Mouse (Mus musculus) retina, postnatal 1 day (tissue): Measurements from ENCODE around the gene Cmtm1.
"Not testable (repeated sequence)": the region's sequence is repeated elsewhere in the genome, so short reads cannot be mapped to it uniquely, and the experiment has no call there.

Experiments
- DNase-seq: peaks from one replicate; pipeline ENCODE4 v3.0.0-alpha.2; 2012

Cmtm1 gene

GRCm38 (mm10) chr8:104313311-104313710 is 3.4 kb upstream of the Cmtm1 start:
- DNase-seq = no peak

GRCm38 (mm10) chr8:104312023-104312422 is 2.1 kb upstream of the Cmtm1 start:
- DNase-seq = not testable (repeated sequence)

GRCm38 (mm10) chr8:104308341-104308740 is 1.6 kb downstream of the Cmtm1 start:
- DNase-seq = not testable (repeated sequence)

- no peak for DNase-seq
These were observed 5.0 kb downstream of the Cmtm1 start for GRCm38 (mm10) chr8:104304962-104305361.

- DNase-seq = not testable (repeated sequence)
These were observed 7.4 kb downstream of the Cmtm1 start for GRCm38 (mm10) chr8:104302536-104302935.

- peak; percentile 81 for DNase-seq
These were observed 8.4 kb downstream of the Cmtm1 start for GRCm38 (mm10) chr8:104301577-104301976.

- no peak for DNase-seq
These were observed 15.5 kb downstream of the Cmtm1 start for GRCm38 (mm10) chr8:104294396-104294795.

- DNase-seq = not testable (repeated sequence)
These were observed 16.9 kb downstream of the Cmtm1 start, which contains the start of gene Cmtm2a for GRCm38 (mm10) chr8:104293081-104293480. Cmtm2a (minus strand) TSS chr8:104293181.

GRCm38 (mm10) chr8:104268937-104269440 is 41.0 kb downstream of the Cmtm1 start:
- DNase-seq = peak; percentile 9

- no peak for DNase-seq
These were observed 41.6 kb downstream of the Cmtm1 start for GRCm38 (mm10) chr8:104268368-104268767.

- not testable (repeated sequence) for DNase-seq
These were observed 45.5 kb downstream of the Cmtm1 start for GRCm38 (mm10) chr8:104264271-104264935.

GRCm38 (mm10) chr8:104261802-104262201 is 48.1 kb downstream of the Cmtm1 start:
- not testable (repeated sequence) for DNase-seq

- DNase-seq = peak; percentile 25
These were observed 56.9 kb downstream of the Cmtm1 start for GRCm38 (mm10) chr8:104253016-104253415.

- DNase-seq = no peak
These were observed 58.5 kb downstream of the Cmtm1 start for GRCm38 (mm10) chr8:104251461-104251860.

- DNase-seq = peak; percentile 93
These were observed 59.2 kb downstream of the Cmtm1 start, which contains the start of gene Cklf for GRCm38 (mm10) chr8:104250439-104251367. Cklf (plus strand) TSS chr8:104250861.

GRCm38 (mm10) chr8:104249442-104249996 is 60.4 kb downstream of the Cmtm1 start:
- DNase-seq = no peak

- DNase-seq = peak; percentile 86
These were observed 61.7 kb downstream of the Cmtm1 start, which contains the start of gene Tk2 for GRCm38 (mm10) chr8:104248276-104248675. Tk2 (minus strand) TSS chr8:104248558.

GRCm38 (mm10) chr8:104247908-104248275 is 62.1 kb downstream of the Cmtm1 start:
- DNase-seq = peak; percentile 9

- DNase-seq = no peak
These were observed 62.7 kb downstream of the Cmtm1 start for GRCm38 (mm10) chr8:104247054-104247907.

- no peak for DNase-seq
These were observed 63.3 kb downstream of the Cmtm1 start for GRCm38 (mm10) chr8:104246621-104247020.
